Mouse (Mus musculus): ENCODE measurements around the gene Polr2g. TPM values are rescaled to one million over a fixed set of nuclear protein-coding genes. Genes with fewer than 3 reads are reported as not detected.

Gene Polr2g
- total and polyA plus RNA-seq, 3 experiments: 181 to 188 TPM; not detected in 1

DNA sequence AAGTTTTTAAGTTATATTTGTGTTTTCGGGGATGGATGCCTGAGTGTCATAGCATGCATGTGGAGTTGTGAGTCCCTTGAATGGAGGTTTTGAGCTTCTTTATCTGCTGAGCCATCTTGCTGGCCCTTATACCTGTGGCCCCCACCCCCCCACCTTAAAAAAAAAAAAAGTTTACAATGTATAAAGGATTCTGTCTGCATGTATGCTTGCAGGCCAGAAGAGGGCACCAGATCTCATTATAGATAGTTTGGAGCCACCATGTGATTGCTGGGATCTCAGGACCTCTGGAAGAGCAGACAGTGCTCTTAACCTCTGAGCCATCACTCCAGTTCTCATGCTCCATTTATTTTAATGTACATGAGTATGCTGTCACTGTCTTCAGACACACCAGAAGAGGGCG is 51.0 kb downstream of the Polr2g start:
- no peak for TF ChIP-seq HCFC1 (IDR thresholded peaks at IDR 0.05; ENCODE audit: low read depth, low read length)
- no peak for TF ChIP-seq ZMIZ1 (IDR thresholded peaks at IDR 0.05; ENCODE audit: low read depth, low read length)
- TF ChIP-seq SMC3 (IDR thresholded peaks at IDR 0.05; ENCODE audit: low read depth, low read length): peak; percentile 27; the same call in 1 of the 2 replicates
- TF ChIP-seq MYC (IDR thresholded peaks at IDR 0.05; ENCODE audit: low read depth, low read length): peak; percentile 63
- no peak for TF ChIP-seq ELF1 (IDR thresholded peaks at IDR 0.05; ENCODE audit: low read depth, low read length)
- TF ChIP-seq MAX (IDR thresholded peaks at IDR 0.05; ENCODE audit: low read length): no peak
- peak; percentile 43; the same call in 1 of the 2 replicates for TF ChIP-seq USF1 (IDR thresholded peaks at IDR 0.05; ENCODE audit: low read depth, low read length)
- no peak for TF ChIP-seq ZKSCAN1 (IDR thresholded peaks at IDR 0.05; ENCODE audit: low read depth, low read length)
- TF ChIP-seq RAD21 (IDR thresholded peaks at IDR 0.05; ENCODE audit: low read depth, low read length): peak; percentile 20
- peak; percentile 92 for TF ChIP-seq ZNF384 (IDR thresholded peaks at IDR 0.05; ENCODE audit: low read depth, low read length)
- TF ChIP-seq CTCF (IDR thresholded peaks at IDR 0.05 in 2 of 3, conservative IDR thresholded peaks at IDR 0.05 in 1 of 3; ENCODE audit: control insufficient read depth in 1 of 3, insufficient read depth in 1 of 3, low read depth in 2 of 3, low read length in 3 of 3, poor library complexity in 1 of 3, severe bottlenecking in 1 of 3): peak in 2 of 3 experiments; percentile 39 to 48; a peak in 4 of 6 replicates
- TF ChIP-seq CHD1 (IDR thresholded peaks at IDR 0.05; ENCODE audit: low read depth, low read length): no peak
- DNase-seq (ENCODE audit: low read depth, low spot score): peak; percentile 45
- H3K79me2 ChIP-seq (ENCODE audit: control insufficient read depth, insufficient read depth, low read length, poor library complexity): peaks cover 3% of the 10 kb centered on the region; the same call in 1 of the 2 replicates

DNA sequence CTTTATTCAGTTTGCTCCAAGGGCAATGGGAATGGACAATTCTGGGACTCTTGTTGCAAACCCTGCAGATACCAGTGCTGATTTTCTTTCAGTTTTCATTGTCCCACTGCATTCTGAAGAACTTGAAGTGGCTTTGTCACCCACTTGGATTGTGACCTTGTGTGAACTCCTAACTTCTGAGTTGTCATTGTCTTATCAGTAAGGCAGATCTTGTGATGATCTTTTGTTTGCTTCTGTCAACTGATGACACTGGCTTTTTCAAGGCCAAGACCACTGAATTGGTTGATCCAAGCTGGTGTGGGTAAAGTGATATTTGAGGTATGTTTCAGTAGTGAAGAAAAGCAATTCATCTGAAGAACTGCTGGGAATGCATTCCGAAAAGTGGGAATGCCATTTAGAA is 53.0 kb downstream of the Polr2g start:
- Histone ChIP-seq H3K27me3 (ENCODE audit: control insufficient read depth in 1 of 2, insufficient read depth in 2 of 2, low read length in 2 of 2) (no peaks in the 10 kb centered on the region), H3K27ac (ENCODE audit: control insufficient read depth, low read depth, low read length) (no peak overlapping the region), H3K79me2 (ENCODE audit: control insufficient read depth, insufficient read depth, low read length, poor library complexity) (peaks cover 9% of the 10 kb centered on the region), H3K36me3 (ENCODE audit: control insufficient read depth in 1 of 2, insufficient read depth in 2 of 2, low read length in 2 of 2) (peaks cover 3 to 18% of the 10 kb centered on the region in 2 experiments), H3K4me1 (ENCODE audit: control insufficient read depth in 1 of 2, insufficient read depth in 2 of 2, low read length in 2 of 2) (peaks cover 2 to 4% of the 10 kb centered on the region in 2 experiments; a peak in 3 of 4 replicates), H3K9me3 (replicated peaks; ENCODE audit: insufficient read depth, low read length) (no peaks in the 10 kb centered on the region), H3K9ac (ENCODE audit: control insufficient read depth, low read depth, low read length, poor library complexity, severe bottlenecking) (no peak overlapping the region), H3K4me3 (ENCODE audit: control insufficient read depth in 1 of 2, insufficient read depth in 1 of 2, low read depth in 2 of 2, low read length in 2 of 2) (no peak overlapping the region)
- TF ChIP-seq GABPA (IDR thresholded peaks at IDR 0.05; ENCODE audit: low read depth, low read length) (no peak), GATA1 (IDR thresholded peaks at IDR 0.05; ENCODE audit: low read depth, low read length) (0 out of 2 replicates have a peak, but pooled peaks have one; percentile 36), CHD1 (IDR thresholded peaks at IDR 0.05; ENCODE audit: low read depth, low read length) (no peak), BHLHE40 (IDR thresholded peaks at IDR 0.05; ENCODE audit: borderline replicate concordance, low read depth, low read length) (no peak)
- DNase-seq (ENCODE audit: low read depth, low spot score): no peak

More for the DNA sequence above, 51.0 kb downstream of the Polr2g start:
- peaks cover 3 to 20% of the 10 kb centered on the region in 2 experiments for H3K36me3 ChIP-seq (ENCODE audit: control insufficient read depth in 1 of 2, insufficient read depth in 2 of 2, low read length in 2 of 2)
- H3K4me1 ChIP-seq (ENCODE audit: control insufficient read depth in 1 of 2, insufficient read depth in 2 of 2, low read length in 2 of 2): peaks cover 2 to 4% of the 10 kb centered on the region in 2 experiments; a peak in 3 of 4 replicates
- H3K9me3 ChIP-seq (replicated peaks; ENCODE audit: insufficient read depth, low read length): no peaks in the 10 kb centered on the region
- H3K4me3 ChIP-seq (ENCODE audit: control insufficient read depth in 1 of 2, insufficient read depth in 1 of 2, low read depth in 2 of 2, low read length in 2 of 2): no peak overlapping the region
- H3K27me3 ChIP-seq (ENCODE audit: control insufficient read depth in 1 of 2, insufficient read depth in 2 of 2, low read length in 2 of 2): no peaks in the 10 kb centered on the region
- H3K27ac ChIP-seq (ENCODE audit: control insufficient read depth, low read depth, low read length): no peak overlapping the region
- H3K9ac ChIP-seq (ENCODE audit: control insufficient read depth, low read depth, low read length, poor library complexity, severe bottlenecking): no peak overlapping the region

Other genes starting within 250 kb of the Polr2g start
Only the 30 nearest of the 33 such genes appear.
- under 0.01 TPM in 1 of 2 replicates, not detected in the other for gene Chrm1, start 134.8 kb downstream of the Polr2g start, total RNA-seq (2012; rRNA removed)
- under 1 TPM in 1 of 2 experiments, not detected in 1; 0.01 TPM for gene Chrm1, start 134.8 kb downstream of the Polr2g start, polyA plus RNA-seq (2012; ENCODE audit: insufficient read depth in 1 of 2, insufficient read length in 2 of 2, low read depth in 1 of 2, low replicate concordance in 2 of 2, missing spikeins in 1 of 2)
- gene Slc3a2, start 75.2 kb downstream of the Polr2g start, total RNA-seq (2012; rRNA removed): 164 and 253 TPM in 2 replicates
- gene Slc3a2, start 75.2 kb downstream of the Polr2g start, polyA plus RNA-seq (2012; ENCODE audit: insufficient read depth in 1 of 2, insufficient read length in 2 of 2, low read depth in 1 of 2, low replicate concordance in 2 of 2, missing spikeins in 1 of 2): 100 to 1,000 TPM; 428 to 670 TPM
- 158 and 208 TPM in 2 replicates for gene Wdr74, start 62.8 kb downstream of the Polr2g start, total RNA-seq (2012; rRNA removed)
- gene Wdr74, start 62.8 kb downstream of the Polr2g start, polyA plus RNA-seq (2012; ENCODE audit: insufficient read depth in 1 of 2, insufficient read length in 2 of 2, low read depth in 1 of 2, low replicate concordance in 2 of 2, missing spikeins in 1 of 2): 100 to 1,000 TPM; 208 to 803 TPM
- 3.0 and 3.3 TPM in 2 replicates for gene 1700092M07Rik, start 57.9 kb downstream of the Polr2g start, total RNA-seq (2012; rRNA removed)
- gene 1700092M07Rik, start 57.9 kb downstream of the Polr2g start, polyA plus RNA-seq (2012; ENCODE audit: insufficient read depth in 1 of 2, insufficient read length in 2 of 2, low read depth in 1 of 2, low replicate concordance in 2 of 2, missing spikeins in 1 of 2): 1 to 10 TPM in 1 of 2 experiments, not detected in 1; 4.3 TPM
- 27.5 and 28.7 TPM in 2 replicates for gene Stx5a, start 57.2 kb downstream of the Polr2g start, total RNA-seq (2012; rRNA removed)
- gene Stx5a, start 57.2 kb downstream of the Polr2g start, polyA plus RNA-seq (2012; ENCODE audit: insufficient read depth in 1 of 2, insufficient read length in 2 of 2, low read depth in 1 of 2, low replicate concordance in 2 of 2, missing spikeins in 1 of 2): 10 to 100 TPM in 1 of 2 experiments, not detected in 1; 50.0 TPM
- gene Nxf1, start 41.5 kb downstream of the Polr2g start, total RNA-seq (2012; rRNA removed): 107 and 122 TPM in 2 replicates
- gene Nxf1, start 41.5 kb downstream of the Polr2g start, polyA plus RNA-seq (2012; ENCODE audit: insufficient read depth in 1 of 2, insufficient read length in 2 of 2, low read depth in 1 of 2, low replicate concordance in 2 of 2, missing spikeins in 1 of 2): 100 to 1,000 TPM; 231 to 296 TPM
- gene Tmem223, start 27.6 kb downstream of the Polr2g start, total RNA-seq (2012; rRNA removed): 7.5 and 7.8 TPM in 2 replicates
- 10 to 100 TPM in 1 of 2 experiments, not detected in 1; 23.2 TPM for gene Tmem223, start 27.6 kb downstream of the Polr2g start, polyA plus RNA-seq (2012; ENCODE audit: insufficient read depth in 1 of 2, insufficient read length in 2 of 2, low read depth in 1 of 2, low replicate concordance in 2 of 2, missing spikeins in 1 of 2)
- gene Tmem179b, start 24.1 kb downstream of the Polr2g start, total RNA-seq (2012; rRNA removed): 49.2 and 60.0 TPM in 2 replicates
- 100 to 1,000 TPM in 1 of 2 experiments, not detected in 1; 101 TPM for gene Tmem179b, start 24.1 kb downstream of the Polr2g start, polyA plus RNA-seq (2012; ENCODE audit: insufficient read depth in 1 of 2, insufficient read length in 2 of 2, low read depth in 1 of 2, low replicate concordance in 2 of 2, missing spikeins in 1 of 2)
- gene Taf6l, start 12.2 kb downstream of the Polr2g start, total RNA-seq (2012; rRNA removed): 15.3 and 18.3 TPM in 2 replicates
- gene Taf6l, start 12.2 kb downstream of the Polr2g start, polyA plus RNA-seq (2012; ENCODE audit: insufficient read depth in 1 of 2, insufficient read length in 2 of 2, low read depth in 1 of 2, low replicate concordance in 2 of 2, missing spikeins in 1 of 2): 10 to 100 TPM in 1 of 2 experiments, not detected in 1; 25.5 TPM
- 2.6 and 2.9 TPM in 2 replicates for gene Zbtb3, start 4.0 kb upstream of the Polr2g start, total RNA-seq (2012; rRNA removed)
- gene Zbtb3, start 4.0 kb upstream of the Polr2g start, polyA plus RNA-seq (2012; ENCODE audit: insufficient read depth in 1 of 2, insufficient read length in 2 of 2, low read depth in 1 of 2, low replicate concordance in 2 of 2, missing spikeins in 1 of 2): 1 to 10 TPM in 1 of 2 experiments, not detected in 1; 2.4 TPM
- gene Ttc9c, start 20.8 kb upstream of the Polr2g start, total RNA-seq (2012; rRNA removed): 22.9 and 24.2 TPM in 2 replicates
- gene Ttc9c, start 20.8 kb upstream of the Polr2g start, polyA plus RNA-seq (2012; ENCODE audit: insufficient read depth in 1 of 2, insufficient read length in 2 of 2, low read depth in 1 of 2, low replicate concordance in 2 of 2, missing spikeins in 1 of 2): 10 to 100 TPM in 1 of 2 experiments, not detected in 1; 29.8 TPM
- 39.4 and 44.6 TPM in 2 replicates for gene Hnrnpul2, start 21.4 kb upstream of the Polr2g start, total RNA-seq (2012; rRNA removed)
- 100 to 1,000 TPM; 106 to 174 TPM for gene Hnrnpul2, start 21.4 kb upstream of the Polr2g start, polyA plus RNA-seq (2012; ENCODE audit: insufficient read depth in 1 of 2, insufficient read length in 2 of 2, low read depth in 1 of 2, low replicate concordance in 2 of 2, missing spikeins in 1 of 2)
- 0.23 TPM in 1 of 2 replicates, not detected in the other for gene AC129217.1, start 31.2 kb upstream of the Polr2g start, total RNA-seq (2012; rRNA removed)
- gene AC129217.1, start 31.2 kb upstream of the Polr2g start, polyA plus RNA-seq (2012; ENCODE audit: insufficient read depth in 1 of 2, insufficient read length in 2 of 2, low read depth in 1 of 2, low replicate concordance in 2 of 2, missing spikeins in 1 of 2): 10 to 100 TPM in 1 of 2 experiments, not detected in 1; 53.4 TPM
- 26.0 and 29.5 TPM in 2 replicates for gene Bscl2, start 38.9 kb upstream of the Polr2g start, total RNA-seq (2012; rRNA removed)
- 10 to 100 TPM in 1 of 2 experiments, not detected in 1; 51.3 TPM for gene Bscl2, start 38.9 kb upstream of the Polr2g start, polyA plus RNA-seq (2012; ENCODE audit: insufficient read depth in 1 of 2, insufficient read length in 2 of 2, low read depth in 1 of 2, low replicate concordance in 2 of 2, missing spikeins in 1 of 2)
- 0.15 and 0.29 TPM in 2 replicates for gene Gng3, start 40.6 kb upstream of the Polr2g start, total RNA-seq (2012; rRNA removed)
- 1 to 10 TPM in 1 of 2 experiments, not detected in 1; 2.5 TPM for gene Gng3, start 40.6 kb upstream of the Polr2g start, polyA plus RNA-seq (2012; ENCODE audit: insufficient read depth in 1 of 2, insufficient read length in 2 of 2, low read depth in 1 of 2, low replicate concordance in 2 of 2, missing spikeins in 1 of 2)
- 0.15 and 0.26 TPM in 2 replicates for gene Lrrn4cl, start 52.2 kb upstream of the Polr2g start, total RNA-seq (2012; rRNA removed)
- gene Lrrn4cl, start 52.2 kb upstream of the Polr2g start, polyA plus RNA-seq (2012; ENCODE audit: insufficient read depth in 1 of 2, insufficient read length in 2 of 2, low read depth in 1 of 2, low replicate concordance in 2 of 2, missing spikeins in 1 of 2): under 1 TPM in 1 of 2 experiments, not detected in 1; 0.54 TPM
- gene Ubxn1, start 72.9 kb upstream of the Polr2g start, total RNA-seq (2012; rRNA removed): 179 and 187 TPM in 2 replicates
- 100 to 1,000 TPM in 1 of 2 experiments, not detected in 1; 366 TPM for gene Ubxn1, start 72.9 kb upstream of the Polr2g start, polyA plus RNA-seq (2012; ENCODE audit: insufficient read depth in 1 of 2, insufficient read length in 2 of 2, low read depth in 1 of 2, low replicate concordance in 2 of 2, missing spikeins in 1 of 2)
- gene Uqcc3, start 82.3 kb upstream of the Polr2g start, total RNA-seq (2012; rRNA removed): 46.3 and 49.4 TPM in 2 replicates
- 10 to 100 TPM in 1 of 2 experiments, not detected in 1; 55.0 TPM for gene Uqcc3, start 82.3 kb upstream of the Polr2g start, polyA plus RNA-seq (2012; ENCODE audit: insufficient read depth in 1 of 2, insufficient read length in 2 of 2, low read depth in 1 of 2, low replicate concordance in 2 of 2, missing spikeins in 1 of 2)
- 10.3 and 15.5 TPM in 2 replicates for gene Lbhd1, start 85.2 kb upstream of the Polr2g start, total RNA-seq (2012; rRNA removed)
- 100 to 1,000 TPM in 1 of 2 experiments, 10 to 100 TPM in 1; 46.5 to 123 TPM for gene Lbhd1, start 85.2 kb upstream of the Polr2g start, polyA plus RNA-seq (2012; ENCODE audit: insufficient read depth in 1 of 2, insufficient read length in 2 of 2, low read depth in 1 of 2, low replicate concordance in 2 of 2, missing spikeins in 1 of 2)
- gene Gm49403, start 85.4 kb upstream of the Polr2g start, total RNA-seq (2012; rRNA removed): not detected in 2 replicates
- gene Gm49403, start 85.4 kb upstream of the Polr2g start, polyA plus RNA-seq (2012; ENCODE audit: insufficient read depth in 1 of 2, insufficient read length in 2 of 2, low read depth in 1 of 2, low replicate concordance in 2 of 2, missing spikeins in 1 of 2): not detected
- gene 1810009A15Rik, start 90.3 kb upstream of the Polr2g start, total RNA-seq (2012; rRNA removed): 171 and 184 TPM in 2 replicates
- 100 to 1,000 TPM in 1 of 2 experiments, not detected in 1; 189 TPM for gene 1810009A15Rik, start 90.3 kb upstream of the Polr2g start, polyA plus RNA-seq (2012; ENCODE audit: insufficient read depth in 1 of 2, insufficient read length in 2 of 2, low read depth in 1 of 2, low replicate concordance in 2 of 2, missing spikeins in 1 of 2)
- 0.77 TPM in 1 of 2 replicates, not detected in the other for gene Gm49416, start 90.3 kb upstream of the Polr2g start, total RNA-seq (2012; rRNA removed)
- 10 to 100 TPM in 1 of 2 experiments, not detected in 1; 31.2 TPM for gene Gm49416, start 90.3 kb upstream of the Polr2g start, polyA plus RNA-seq (2012; ENCODE audit: insufficient read depth in 1 of 2, insufficient read length in 2 of 2, low read depth in 1 of 2, low replicate concordance in 2 of 2, missing spikeins in 1 of 2)
- gene Ints5, start 94.4 kb upstream of the Polr2g start, total RNA-seq (2012; rRNA removed): 38.1 and 43.9 TPM in 2 replicates
- 10 to 100 TPM in 1 of 2 experiments, not detected in 1; 51.5 TPM for gene Ints5, start 94.4 kb upstream of the Polr2g start, polyA plus RNA-seq (2012; ENCODE audit: insufficient read depth in 1 of 2, insufficient read length in 2 of 2, low read depth in 1 of 2, low replicate concordance in 2 of 2, missing spikeins in 1 of 2)
- gene Ganab, start 99.5 kb upstream of the Polr2g start, total RNA-seq (2012; rRNA removed): 104 and 122 TPM in 2 replicates
- gene Ganab, start 99.5 kb upstream of the Polr2g start, polyA plus RNA-seq (2012; ENCODE audit: insufficient read depth in 1 of 2, insufficient read length in 2 of 2, low read depth in 1 of 2, low replicate concordance in 2 of 2, missing spikeins in 1 of 2): 100 to 1,000 TPM in 1 of 2 experiments, not detected in 1; 123 TPM
- 21.0 and 26.2 TPM in 2 replicates for gene B3gat3, start 121.8 kb upstream of the Polr2g start, total RNA-seq (2012; rRNA removed)
- 10 to 100 TPM in 1 of 2 experiments, not detected in 1; 35.4 TPM for gene B3gat3, start 121.8 kb upstream of the Polr2g start, polyA plus RNA-seq (2012; ENCODE audit: insufficient read depth in 1 of 2, insufficient read length in 2 of 2, low read depth in 1 of 2, low replicate concordance in 2 of 2, missing spikeins in 1 of 2)
- 1.6 and 4.1 TPM in 2 replicates for gene Rom1, start 130.8 kb upstream of the Polr2g start, total RNA-seq (2012; rRNA removed)
- gene Rom1, start 130.8 kb upstream of the Polr2g start, polyA plus RNA-seq (2012; ENCODE audit: insufficient read depth in 1 of 2, insufficient read length in 2 of 2, low read depth in 1 of 2, low replicate concordance in 2 of 2, missing spikeins in 1 of 2): 1 to 10 TPM in 1 of 2 experiments, not detected in 1; 3.1 TPM
- 13.0 and 16.6 TPM in 2 replicates for gene Eml3, start 131.0 kb upstream of the Polr2g start, total RNA-seq (2012; rRNA removed)
- 10 to 100 TPM in 1 of 2 experiments, not detected in 1; 23.4 TPM for gene Eml3, start 131.0 kb upstream of the Polr2g start, polyA plus RNA-seq (2012; ENCODE audit: insufficient read depth in 1 of 2, insufficient read length in 2 of 2, low read depth in 1 of 2, low replicate concordance in 2 of 2, missing spikeins in 1 of 2)
- gene Mta2, start 143.3 kb upstream of the Polr2g start, total RNA-seq (2012; rRNA removed): 150 and 171 TPM in 2 replicates
- 100 to 1,000 TPM; 116 to 167 TPM for gene Mta2, start 143.3 kb upstream of the Polr2g start, polyA plus RNA-seq (2012; ENCODE audit: insufficient read depth in 1 of 2, insufficient read length in 2 of 2, low read depth in 1 of 2, low replicate concordance in 2 of 2, missing spikeins in 1 of 2)
- 54.6 and 54.9 TPM in 2 replicates for gene Tut1, start 155.3 kb upstream of the Polr2g start, total RNA-seq (2012; rRNA removed)
- gene Tut1, start 155.3 kb upstream of the Polr2g start, polyA plus RNA-seq (2012; ENCODE audit: insufficient read depth in 1 of 2, insufficient read length in 2 of 2, low read depth in 1 of 2, low replicate concordance in 2 of 2, missing spikeins in 1 of 2): 10 to 100 TPM in 1 of 2 experiments, not detected in 1; 68.2 TPM
- gene Eef1g, start 168.5 kb upstream of the Polr2g start, total RNA-seq (2012; rRNA removed): 1,362 and 1,397 TPM in 2 replicates
- gene Eef1g, start 168.5 kb upstream of the Polr2g start, polyA plus RNA-seq (2012; ENCODE audit: insufficient read depth in 1 of 2, insufficient read length in 2 of 2, low read depth in 1 of 2, low replicate concordance in 2 of 2, missing spikeins in 1 of 2): 1,000 to 10,000 TPM; 1,691 to 1,817 TPM